Mouse (Mus musculus) heart, embryonic 11.5 days (tissue): ENCODE data around the gene Mapk14. TPM values are rescaled to one million over a fixed set of nuclear protein-coding genes. Genes with fewer than 3 reads are reported as not detected.

ENCODE experiments used
- ATAC-seq: fragments of 200-750 bp; cut with Nextera tagmentation; replicated peaks from 2 replicates; pipeline ENCODE4 v1.8.0; 2017; ENCODE audit warnings: moderate library complexity; ENCODE audit not compliant: insufficient number of reproducible peaks, low FRiP score, low TSS enrichment
- H3K27ac ChIP-seq: fragments of 300-500 bp; sonication (generic); 2 replicates; pipeline ENCODE4 v1.5.1; 2014; ENCODE audit warnings: mild to moderate bottlenecking, low read depth, low read length
- H3K27me3 ChIP-seq: fragments of 300-500 bp; sonication (generic); 2 replicates; pipeline ENCODE4 v1.6.1; 2014; ENCODE audit warnings: mild to moderate bottlenecking, low read length, mixed read lengths; ENCODE audit not compliant: control insufficient read depth, insufficient read depth
- H3K36me3 ChIP-seq: fragments of 300-500 bp; sonication (generic); 2 replicates; pipeline ENCODE4 v1.6.1; 2014; ENCODE audit warnings: mild to moderate bottlenecking, low read length, moderate library complexity, mixed read lengths; ENCODE audit not compliant: control insufficient read depth, insufficient read depth
- H3K4me1 ChIP-seq: fragments of 300-500 bp; sonication (generic); 2 replicates; pipeline ENCODE4 v1.6.1; 2014; ENCODE audit warnings: low read length; ENCODE audit not compliant: control insufficient read depth, insufficient read depth
- H3K4me2 ChIP-seq: fragments of 300-500 bp; sonication (generic); 2 replicates; pipeline ENCODE4 v1.6.1; 2014; ENCODE audit warnings: mild to moderate bottlenecking, moderate library complexity
- H3K4me3 ChIP-seq: fragments of 300-500 bp; sonication (generic); 2 replicates; pipeline ENCODE4 v1.5.1; 2014; ENCODE audit warnings: low read depth, low read length
- H3K9ac ChIP-seq: fragments of 300-500 bp; sonication (generic); 2 replicates; pipeline ENCODE4 v1.6.1; 2014; ENCODE audit warnings: mild to moderate bottlenecking, low read depth, low read length, moderate library complexity
- H3K9me3 ChIP-seq: fragments of 300-500 bp; sonication (generic); replicated peaks from 2 replicates; pipeline ENCODE4 v1.6.1; 2016; ENCODE audit warnings: low read length; ENCODE audit not compliant: control insufficient read depth
- WGBS: fragments of 180-500 bp; shearing (Covaris S2); extraction: QIAGEN DNeasy Blood & Tissue Kit; methylation state at CpG from one replicate; pipeline ENCODE4 v1.1.7; 2014; ENCODE audit not compliant: insufficient replicate concordance; 5-methylcytosine and 5-hydroxymethylcytosine counted together
- polyA plus RNA-seq: library from polyadenylated mRNA; unstranded; fragments of >200 nt; fragmentation: Nextera tagmentation; extraction: Ambion mirVana; gene quantifications from 2 replicates; pipeline ENCODE4 v1.2.1, GENCODE M21; 2014

Mapk14 gene
- 37.1 and 37.4 TPM in 2 replicates for polyA plus RNA-seq

DNA sequence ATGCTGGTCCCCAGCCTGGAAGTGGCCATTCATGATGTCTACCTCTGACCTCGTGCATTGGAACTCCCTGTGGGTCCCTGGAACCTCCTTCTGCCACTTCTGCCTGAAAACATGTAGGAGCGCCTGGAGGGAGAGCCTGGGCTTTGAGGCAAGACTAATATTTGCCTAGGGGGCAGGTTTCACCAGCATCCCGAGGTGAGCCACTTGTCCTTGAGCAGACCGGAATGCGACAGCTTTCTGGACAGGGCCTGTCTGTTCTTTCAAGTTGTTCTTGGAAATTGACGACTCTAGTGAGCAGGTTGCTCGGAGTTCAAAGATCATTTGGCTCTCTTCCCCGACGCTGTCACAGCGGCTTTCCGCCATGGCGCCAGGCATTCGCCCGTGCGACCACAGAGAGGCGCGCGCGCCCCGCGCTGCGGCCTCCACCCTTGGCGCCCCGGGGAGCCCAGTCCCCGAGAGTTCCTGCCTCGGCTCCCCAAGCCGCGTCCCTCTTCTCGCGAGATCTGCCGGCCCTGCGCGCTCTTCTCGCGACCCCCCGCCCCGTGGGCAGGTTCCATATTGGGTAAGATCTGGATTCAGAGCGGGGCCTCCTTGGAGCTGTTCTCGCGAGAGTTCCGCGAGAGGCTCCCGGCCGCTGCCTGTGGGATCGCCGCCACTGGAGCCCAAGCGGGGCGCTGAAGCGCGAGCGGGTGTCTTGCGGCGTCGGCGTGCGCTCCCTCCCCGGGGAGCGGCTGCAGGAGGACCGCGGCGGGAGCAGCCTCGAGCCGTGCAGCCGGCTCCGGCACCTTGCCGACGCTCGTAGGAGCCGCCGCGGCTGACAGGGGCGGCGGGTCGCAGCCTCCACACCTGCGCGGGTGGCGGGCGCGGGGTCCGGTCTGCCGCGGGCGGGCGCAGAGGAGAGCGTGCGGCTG is at the start of gene Mapk14:
TSS of gene Mapk14 (plus strand) at position 554 of the 911 bp plus-strand sequence.
- peak within 1 kb of the TSS; percentile 96 for H3K4me2 ChIP-seq
- H3K27me3 ChIP-seq: peaks cover 2% of the 10 kb centered on the region; the same call in 1 of the 2 replicates
- peaks cover 21% of the 10 kb centered on the region for H3K4me1 ChIP-seq
- under 1% methylated on average over 82 of the region's 86 CpGs for WGBS
- ATAC-seq: peak; percentile 93
- peak within 1 kb of the TSS; percentile 96 for H3K27ac ChIP-seq
- H3K4me3 ChIP-seq: peak within 1 kb of the TSS; percentile 99
- no peaks in the 10 kb centered on the region for H3K9me3 ChIP-seq
- H3K36me3 ChIP-seq: no peaks in the 10 kb centered on the region
- peak within 1 kb of the TSS; percentile 96 for H3K9ac ChIP-seq

- no peak overlapping the region for H3K4me2 ChIP-seq
- no peaks in the 10 kb centered on the region for H3K9me3 ChIP-seq
- no peaks in the 10 kb centered on the region for H3K36me3 ChIP-seq
- no peak for ATAC-seq
- WGBS: 29% methylated on average over 3 of the region's 3 CpGs
- H3K27me3 ChIP-seq: no peaks in the 10 kb centered on the region
- H3K4me3 ChIP-seq: no peak overlapping the region
- no peaks in the 10 kb centered on the region for H3K4me1 ChIP-seq
- H3K27ac ChIP-seq: no peak overlapping the region
- no peak overlapping the region for H3K9ac ChIP-seq
Measured at GRCm38 (mm10) chr17:28643697-28644096, 47.4 kb upstream of the Mapk14 start.

GRCm38 (mm10) chr17:28644112-28644511 is 47.0 kb upstream of the Mapk14 start:
- WGBS: 40% methylated on average over 4 of the region's 4 CpGs
- Histone ChIP-seq H3K4me3 (no peak overlapping the region), H3K36me3 (no peaks in the 10 kb centered on the region), H3K9ac (no peak overlapping the region), H3K27me3 (no peaks in the 10 kb centered on the region), H3K27ac (no peak overlapping the region), H3K4me1 (no peaks in the 10 kb centered on the region), H3K4me2 (no peak overlapping the region), H3K9me3 (no peaks in the 10 kb centered on the region)
- no peak for ATAC-seq

GRCm38 (mm10) chr17:28646221-28646620 is 44.9 kb upstream of the Mapk14 start:
- no peak for ATAC-seq
- no peak overlapping the region for H3K27ac ChIP-seq
- H3K4me3 ChIP-seq: no peak overlapping the region
- H3K4me2 ChIP-seq: no peak overlapping the region
- no peaks in the 10 kb centered on the region for H3K27me3 ChIP-seq
- H3K9ac ChIP-seq: no peak overlapping the region
- WGBS: 63% methylated on average over 3 of the region's 3 CpGs
- H3K36me3 ChIP-seq: no peaks in the 10 kb centered on the region
- no peaks in the 10 kb centered on the region for H3K9me3 ChIP-seq
- no peaks in the 10 kb centered on the region for H3K4me1 ChIP-seq

DNA sequence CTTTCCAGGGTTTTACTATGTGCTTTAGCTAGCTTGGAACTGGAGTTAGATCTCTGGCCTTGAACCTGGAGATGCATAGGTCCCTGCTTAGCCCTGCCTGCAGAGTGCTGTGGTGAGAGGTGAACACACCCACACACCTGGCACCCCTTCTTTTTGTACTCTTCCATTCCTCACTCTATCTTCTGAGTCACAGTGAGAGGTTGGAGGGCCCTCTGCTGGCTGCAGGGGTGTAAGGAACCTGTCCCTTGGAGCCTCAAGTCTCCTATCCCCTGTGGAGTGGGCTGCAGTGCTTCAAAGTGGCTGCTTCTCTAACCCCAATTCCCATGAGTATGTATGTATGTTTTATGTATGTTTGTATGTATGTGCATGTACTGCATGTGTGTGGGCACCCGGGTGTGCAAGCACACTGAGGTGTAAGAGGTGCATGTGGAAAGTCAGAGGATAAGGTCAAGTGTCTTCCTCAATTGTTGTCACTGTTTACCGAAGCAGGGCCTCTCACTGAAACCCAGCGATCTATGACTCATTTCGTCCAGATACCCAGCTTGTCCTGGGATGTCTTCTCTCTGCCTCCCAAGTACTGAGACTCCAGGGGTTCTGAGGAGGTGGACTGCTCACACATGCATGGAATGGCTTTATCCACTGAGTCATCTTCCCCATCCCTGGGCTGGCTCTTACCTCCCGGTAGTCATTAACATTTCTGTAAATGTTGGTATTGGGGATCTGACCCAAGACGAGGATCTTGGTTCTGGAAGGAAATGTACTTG is 42.3 kb upstream of the Mapk14 start:
- no peak overlapping the region for H3K4me3 ChIP-seq
- H3K36me3 ChIP-seq: no peaks in the 10 kb centered on the region
- no peak overlapping the region for H3K27ac ChIP-seq
- H3K27me3 ChIP-seq: no peaks in the 10 kb centered on the region
- no peaks in the 10 kb centered on the region for H3K4me1 ChIP-seq
- H3K9ac ChIP-seq: no peak overlapping the region
- no peaks in the 10 kb centered on the region for H3K9me3 ChIP-seq
- 47% methylated on average over 6 of the region's 6 CpGs for WGBS
- ATAC-seq: no peak
- H3K4me2 ChIP-seq: no peak overlapping the region

DNA sequence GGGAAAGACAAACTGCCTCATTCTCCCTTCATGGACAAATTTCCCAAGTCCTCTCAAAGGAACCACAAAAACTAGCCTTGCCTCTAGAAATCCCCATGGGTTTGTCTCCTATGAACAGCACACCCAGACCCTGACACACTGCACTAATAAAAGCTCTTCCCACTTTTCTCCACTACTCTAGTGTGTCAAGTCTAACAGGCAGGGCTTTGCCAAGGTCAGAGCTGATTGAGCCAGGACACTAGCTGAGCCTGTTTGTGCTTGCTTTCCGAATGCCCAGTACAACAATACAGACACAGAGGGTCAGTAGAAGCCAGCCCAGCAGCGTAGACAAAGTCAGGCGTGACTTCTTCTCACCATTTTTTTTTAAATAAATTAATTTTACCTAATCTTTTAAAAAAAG is 40.9 kb upstream of the Mapk14 start:
- WGBS: 74% methylated on average over 3 of the region's 3 CpGs
- H3K27me3 ChIP-seq: no peaks in the 10 kb centered on the region
- H3K4me2 ChIP-seq: no peak overlapping the region
- no peak overlapping the region for H3K9ac ChIP-seq
- no peak overlapping the region for H3K27ac ChIP-seq
- H3K4me1 ChIP-seq: no peaks in the 10 kb centered on the region
- H3K9me3 ChIP-seq: no peaks in the 10 kb centered on the region
- ATAC-seq: no peak
- no peaks in the 10 kb centered on the region for H3K36me3 ChIP-seq
- H3K4me3 ChIP-seq: no peak overlapping the region

GRCm38 (mm10) chr17:28657936-28658335 is 33.2 kb upstream of the Mapk14 start:
- no peak overlapping the region for H3K27ac ChIP-seq
- no peaks in the 10 kb centered on the region for H3K36me3 ChIP-seq
- H3K4me3 ChIP-seq: no peak overlapping the region
- no peak overlapping the region for H3K4me2 ChIP-seq
- 37% methylated on average over 4 of the region's 4 CpGs for WGBS
- H3K27me3 ChIP-seq: no peaks in the 10 kb centered on the region
- no peaks in the 10 kb centered on the region for H3K4me1 ChIP-seq
- no peak for ATAC-seq
- no peak overlapping the region for H3K9ac ChIP-seq
- H3K9me3 ChIP-seq: no peaks in the 10 kb centered on the region

- ATAC-seq: no peak
- Histone ChIP-seq H3K36me3 (no peaks in the 10 kb centered on the region), H3K27ac (no peak overlapping the region), H3K9ac (no peak overlapping the region), H3K4me2 (no peak overlapping the region), H3K27me3 (no peaks in the 10 kb centered on the region), H3K9me3 (no peaks in the 10 kb centered on the region), H3K4me3 (no peak overlapping the region), H3K4me1 (no peaks in the 10 kb centered on the region)
- 65% methylated on average over 6 of the region's 6 CpGs for WGBS
Measured at GRCm38 (mm10) chr17:28659564-28659963, 31.6 kb upstream of the Mapk14 start.
